Mouse (Mus musculus) heart, embryonic 14.5 days (tissue): ENCODE results near the gene Gm5767. TPM values are rescaled to one million over a fixed set of nuclear protein-coding genes. Genes with fewer than 3 reads are reported as not detected.

Source experiments
- ATAC-seq: fragments of 200-750 bp; cut with Nextera tagmentation; 2 replicates; pipeline ENCODE4 v1.8.0; 2017; ENCODE audit warnings: low read depth, moderate TSS enrichment; ENCODE audit not compliant: insufficient number of reproducible peaks, insufficient read depth, low FRiP score
- H3K27ac ChIP-seq, 2 experiments: fragments of 200-500 bp in 1 of 2; fragments of 300-500 bp in 1 of 2; sonication (generic) in 1 of 2; replicated peaks in 1 of 2; 2 replicates each; pipeline ENCODE4 v1.5.1; 2012 to 2014; ENCODE audit warnings: low read depth in 2 of 2, low read length in 2 of 2, control low read depth in 1 of 2, mild to moderate bottlenecking in 1 of 2, mixed read lengths in 1 of 2; ENCODE audit not compliant: control insufficient read depth in 1 of 2, insufficient read depth in 1 of 2
- H3K27me3 ChIP-seq: fragments of 300-500 bp; sonication (generic); 2 replicates; pipeline ENCODE4 v1.6.1; 2014; ENCODE audit warnings: mild to moderate bottlenecking, low read length, control low read depth; ENCODE audit not compliant: control insufficient read depth, insufficient read depth
- H3K36me3 ChIP-seq: fragments of 300-500 bp; sonication (generic); 2 replicates; pipeline ENCODE4 v1.6.1; 2014; ENCODE audit warnings: mild to moderate bottlenecking, control low read depth, low read length, mixed read lengths; ENCODE audit not compliant: control insufficient read depth, insufficient read depth
- H3K4me1 ChIP-seq, 2 experiments: fragments of 200-500 bp in 1 of 2; fragments of 300-500 bp in 1 of 2; sonication (generic) in 1 of 2; 2 replicates each; pipeline ENCODE4 v1.6.1; 2012 to 2014; ENCODE audit warnings: low read length in 2 of 2, control low read depth in 1 of 2, mixed read lengths in 1 of 2; ENCODE audit not compliant: control insufficient read depth in 2 of 2, insufficient read depth in 2 of 2
- H3K4me2 ChIP-seq: fragments of 300-500 bp; sonication (generic); 2 replicates; pipeline ENCODE4 v1.6.1; 2014; ENCODE audit warnings: mild to moderate bottlenecking, low read length
- H3K4me3 ChIP-seq, 2 experiments: fragments of 200-500 bp in 1 of 2; fragments of 300-500 bp in 1 of 2; sonication (generic) in 1 of 2; 2 replicates each; pipeline ENCODE4 v1.5.1; 2012 to 2014; ENCODE audit warnings: low read length in 2 of 2, mild to moderate bottlenecking in 2 of 2, control low read depth in 1 of 2, low read depth in 1 of 2, moderate library complexity in 1 of 2; ENCODE audit not compliant: control insufficient read depth in 1 of 2, insufficient read depth in 1 of 2
- H3K9ac ChIP-seq: fragments of 300-500 bp; sonication (generic); 2 replicates; pipeline ENCODE4 v1.6.1; 2014; ENCODE audit warnings: mild to moderate bottlenecking, low read length
- H3K9me3 ChIP-seq: fragments of 300-500 bp; sonication (generic); 2 replicates; pipeline ENCODE4 v1.6.1; 2016; ENCODE audit warnings: low read length, control low read depth; ENCODE audit not compliant: control insufficient read depth
- WGBS: fragments of 180-500 bp; shearing (Covaris S2); extraction: QIAGEN DNeasy Blood & Tissue Kit; methylation state at CpG from one replicate; pipeline ENCODE4 v1.1.7; 2014; 5-methylcytosine and 5-hydroxymethylcytosine counted together
- polyA plus RNA-seq: library from polyadenylated mRNA; unstranded; fragments of >200 nt; fragmentation: Nextera tagmentation; extraction: Ambion mirVana; gene quantifications from 2 replicates; pipeline ENCODE4 v1.2.1, GENCODE M21; 2014

The Gm5767 gene
- polyA plus RNA-seq, 1 experiment from 2014 or later, result not detected

- Histone ChIP-seq H3K4me1 (peaks cover 43 to 57% of the 10 kb centered on the region in 2 experiments), H3K9me3 (no peaks in the 10 kb centered on the region), H3K9ac (peak overlapping the region; percentile 83), H3K4me2 (peak overlapping the region; percentile 88), H3K36me3 (0 out of 2 replicates have a peak, but pooled peaks cover 4% of the 10 kb centered on the region), H3K4me3 (peak overlapping the region; percentile 67 to 79), H3K27me3 (no peaks in the 10 kb centered on the region), H3K27ac (peak overlapping the region; percentile 76 to 87)
- ATAC-seq, result no peak
- WGBS, result 8% methylated on average over 15 of the region's 15 CpGs
Observed at GRCm38 (mm10) chr16:8670041-8671035, 10.2 kb upstream of the Gm5767 start.

- Histone ChIP-seq H3K4me1 (peaks cover 35 to 43% of the 10 kb centered on the region in 2 experiments), H3K27ac (peak within 1 kb of the TSS; percentile 76 to 87), H3K9me3 (no peaks in the 10 kb centered on the region), H3K4me2 (peak within 1 kb of the TSS; percentile 88), H3K36me3 (no peaks in the 10 kb centered on the region), H3K9ac (peak within 1 kb of the TSS; percentile 83), H3K27me3 (no peaks in the 10 kb centered on the region), H3K4me3 (peak within 1 kb of the TSS; percentile 67 to 79)
- WGBS, result under 1% methylated on average over 66 of the region's 67 CpGs
- peak; percentile 86 for ATAC-seq
Observed at GRCm38 (mm10) chr16:8671551-8672349, 8.8 kb upstream of the Gm5767 start, which contains the start of gene Carhsp1. Gene Carhsp1, minus strand, starts transcription at chr16:8672155.

DNA sequence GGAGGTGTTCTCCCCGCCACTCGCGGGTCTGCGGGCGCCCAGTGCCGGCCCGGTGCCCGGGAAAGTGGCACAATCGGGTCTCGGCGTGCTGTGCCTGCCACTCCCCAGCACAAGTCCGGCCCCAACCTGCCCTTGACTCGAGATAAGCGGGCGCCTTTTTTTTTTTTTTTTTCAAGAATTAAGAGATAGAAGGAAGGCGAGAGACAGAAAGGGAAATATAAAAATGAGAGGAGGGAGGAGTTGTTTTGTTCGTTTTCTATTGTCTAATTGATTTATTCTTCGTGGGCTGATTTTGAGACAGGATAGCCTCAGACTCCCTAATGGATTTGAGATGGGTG lies 8.3 kb upstream of the Gm5767 start:
- Histone ChIP-seq H3K27me3 (no peaks in the 10 kb centered on the region), H3K4me2 (peak overlapping the region; percentile 88), H3K27ac (no peak overlapping the region), H3K4me1 (peaks cover 32 to 38% of the 10 kb centered on the region in 2 experiments), H3K36me3 (no peaks in the 10 kb centered on the region), H3K4me3 (peak overlapping the region; percentile 67 to 79), H3K9ac (peak overlapping the region; percentile 83), H3K9me3 (no peaks in the 10 kb centered on the region)
- under 1% methylated on average over 18 of the region's 18 CpGs for WGBS
- no peak for ATAC-seq

DNA sequence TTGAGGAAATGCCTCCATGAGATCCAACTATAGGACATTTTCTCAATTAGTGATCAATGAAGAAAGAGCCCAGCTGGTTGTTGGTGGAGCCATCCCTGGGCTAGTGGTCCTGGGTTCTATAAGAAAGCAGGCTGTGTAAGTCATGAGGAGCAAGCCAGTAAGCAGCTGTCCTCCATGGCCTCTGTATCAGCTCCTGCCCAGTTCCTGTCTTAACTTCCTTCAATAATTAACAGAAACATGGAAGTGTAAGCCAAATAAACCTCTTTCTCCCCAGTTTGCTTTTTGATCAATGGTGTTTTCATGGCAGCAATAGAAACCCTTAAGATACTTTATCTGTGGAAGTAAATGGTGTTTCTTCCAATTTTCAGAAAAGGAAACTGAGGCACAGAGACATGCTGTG lies 7.8 kb upstream of the Gm5767 start:
- Histone ChIP-seq H3K4me2 (peak overlapping the region; percentile 88), H3K36me3 (no peaks in the 10 kb centered on the region), H3K27ac (no peak overlapping the region), H3K9ac (no peak overlapping the region), H3K4me3 (0 out of 4 replicates have a peak overlapping the region, but pooled peaks of 1 of the 2 experiments have one; percentile 79), H3K4me1 (peaks cover 27 to 33% of the 10 kb centered on the region in 2 experiments), H3K9me3 (no peaks in the 10 kb centered on the region), H3K27me3 (no peaks in the 10 kb centered on the region)
- ATAC-seq, result no peak

GRCm38 (mm10) chr16:8673343-8673742 lies 7.2 kb upstream of the Gm5767 start:
- no peaks in the 10 kb centered on the region for H3K9me3 ChIP-seq
- ATAC-seq, result no peak

DNA sequence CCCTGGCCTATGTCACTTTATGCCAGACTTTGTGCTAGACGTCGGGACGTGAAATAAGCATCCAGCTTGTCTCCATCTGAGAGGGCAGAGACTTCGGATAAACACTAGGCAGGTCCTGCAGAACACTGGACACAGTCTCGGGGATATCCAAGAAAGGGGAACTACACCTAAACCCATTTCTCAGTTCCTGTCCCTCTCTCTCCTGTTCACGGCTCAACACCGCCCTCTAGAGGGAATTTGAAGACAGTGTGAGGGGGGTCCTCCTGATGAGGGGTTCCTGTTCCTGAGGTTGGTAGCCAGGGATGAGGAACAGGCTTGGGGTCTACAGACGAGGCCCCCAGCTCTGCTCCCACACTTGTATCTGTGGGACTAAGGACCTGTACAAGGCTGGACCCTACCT lies 6.4 kb upstream of the Gm5767 start:
- Histone ChIP-seq H3K36me3 (no peaks in the 10 kb centered on the region), H3K4me2 (0 out of 2 replicates have a peak overlapping the region, but pooled peaks have one; percentile 15), H3K9ac (no peak overlapping the region), H3K4me3 (no peak overlapping the region), H3K27me3 (no peaks in the 10 kb centered on the region), H3K9me3 (no peaks in the 10 kb centered on the region), H3K4me1 (peaks cover 16 to 19% of the 10 kb centered on the region in 2 experiments), H3K27ac (no peak overlapping the region)
- no peak for ATAC-seq
- WGBS, result 4% methylated on average over 8 of the region's 8 CpGs

More at GRCm38 (mm10) chr16:8673343-8673742, 7.2 kb upstream of the Gm5767 start:
- Histone ChIP-seq H3K4me3 (no peak overlapping the region), H3K36me3 (no peaks in the 10 kb centered on the region), H3K4me2 (no peak overlapping the region), H3K9ac (no peak overlapping the region), H3K27me3 (no peaks in the 10 kb centered on the region), H3K27ac (no peak overlapping the region), H3K4me1 (peaks cover 25 to 27% of the 10 kb centered on the region in 2 experiments)
- 67% methylated on average over 6 of the region's 6 CpGs for WGBS

DNA sequence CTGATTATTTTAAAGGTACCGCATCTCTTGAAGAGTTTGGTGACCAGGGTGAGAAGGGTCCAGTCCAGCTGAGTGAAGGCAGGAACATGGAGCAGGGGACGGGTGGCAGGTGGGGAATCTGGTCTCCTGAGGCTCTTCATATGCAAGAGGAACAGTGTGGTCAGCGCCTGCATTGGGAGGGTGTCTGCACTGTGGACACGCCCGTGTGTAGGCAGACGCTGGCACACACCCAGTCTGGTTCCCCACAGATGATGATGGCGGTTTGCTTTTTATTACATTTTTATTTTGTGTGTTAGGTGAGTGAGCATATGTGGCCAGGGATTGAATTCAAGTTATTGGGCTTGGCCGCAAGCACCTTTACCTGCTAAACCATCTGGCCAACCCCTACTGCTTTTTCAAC lies 5.0 kb upstream of the Gm5767 start:
- Histone ChIP-seq H3K4me1 (peaks cover 4 to 5% of the 10 kb centered on the region in 2 experiments), H3K36me3 (no peaks in the 10 kb centered on the region), H3K9ac (no peak overlapping the region), H3K9me3 (no peaks in the 10 kb centered on the region), H3K27ac (no peak overlapping the region), H3K27me3 (no peaks in the 10 kb centered on the region), H3K4me2 (no peak overlapping the region), H3K4me3 (no peak overlapping the region)
- 82% methylated on average over 8 of the region's 8 CpGs for WGBS
- ATAC-seq, result no peak
